Mouse (Mus musculus): ENCODE results near the gene Oas1d. TPM values are rescaled to one million over a fixed set of nuclear protein-coding genes. Genes with fewer than 3 reads are reported as not detected.
"Not testable (repeated sequence)": the region's sequence is repeated elsewhere in the genome, so short reads cannot be mapped to it uniquely, and the experiment has no call there.

The Oas1d gene
- total and polyA plus RNA-seq, 2 experiments, result not detected

DNA sequence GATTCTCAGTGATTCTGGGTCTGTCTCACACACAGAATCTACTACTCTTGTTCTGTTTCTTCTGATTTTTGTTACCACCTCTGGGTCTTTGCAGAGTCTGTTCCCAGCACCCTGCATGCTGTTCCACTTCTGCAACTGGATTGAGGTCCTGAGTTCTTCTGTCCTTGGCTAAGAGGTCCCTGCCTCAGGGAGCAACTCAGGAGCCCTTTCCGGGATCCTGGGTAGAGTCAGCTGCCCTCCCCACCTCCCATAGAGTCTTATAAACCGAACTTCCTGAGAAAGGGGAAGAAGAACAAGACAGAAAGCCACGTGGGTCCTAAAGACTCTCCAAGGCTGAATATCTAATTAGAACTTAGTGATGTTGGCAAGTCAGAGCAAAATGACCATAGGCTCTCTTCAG, 23.3 kb upstream of the Oas1d start:
- WGBS, result 55% methylated on average over 3 of the region's 3 CpGs
- Histone ChIP-seq H3K36me3 (ENCODE audit: control insufficient read depth, insufficient read depth, low read length) (no peaks in the 10 kb centered on the region), H3K79me2 (ENCODE audit: control insufficient read depth, insufficient read depth, low read length) (no peaks in the 10 kb centered on the region), H3K9ac (ENCODE audit: low read depth, low read length) (no peak overlapping the region), H3K27ac (replicated peaks; ENCODE audit: insufficient read depth, low read depth, low read length) (no peak overlapping the region), H3K4me3 (ENCODE audit: insufficient read depth, low read depth, low read length) (no peak overlapping the region), H3K4me1 (ENCODE audit: control insufficient read depth, insufficient read depth, low read length) (no peaks in the 10 kb centered on the region), H3K27me3 (ENCODE audit: control insufficient read depth, insufficient read depth, low read length) (no peaks in the 10 kb centered on the region; the same call in 1 of the 2 replicates)
- TF ChIP-seq CTCF (IDR thresholded peaks at IDR 0.05; ENCODE audit: low read depth, low read length) (no peak), POLR2A (IDR thresholded peaks at IDR 0.05; ENCODE audit: extremely low read depth, insufficient read depth, low read length) (no peak)
- no peak for DNase-seq (ENCODE audit: extremely low read depth, low read depth, low spot score)

DNA sequence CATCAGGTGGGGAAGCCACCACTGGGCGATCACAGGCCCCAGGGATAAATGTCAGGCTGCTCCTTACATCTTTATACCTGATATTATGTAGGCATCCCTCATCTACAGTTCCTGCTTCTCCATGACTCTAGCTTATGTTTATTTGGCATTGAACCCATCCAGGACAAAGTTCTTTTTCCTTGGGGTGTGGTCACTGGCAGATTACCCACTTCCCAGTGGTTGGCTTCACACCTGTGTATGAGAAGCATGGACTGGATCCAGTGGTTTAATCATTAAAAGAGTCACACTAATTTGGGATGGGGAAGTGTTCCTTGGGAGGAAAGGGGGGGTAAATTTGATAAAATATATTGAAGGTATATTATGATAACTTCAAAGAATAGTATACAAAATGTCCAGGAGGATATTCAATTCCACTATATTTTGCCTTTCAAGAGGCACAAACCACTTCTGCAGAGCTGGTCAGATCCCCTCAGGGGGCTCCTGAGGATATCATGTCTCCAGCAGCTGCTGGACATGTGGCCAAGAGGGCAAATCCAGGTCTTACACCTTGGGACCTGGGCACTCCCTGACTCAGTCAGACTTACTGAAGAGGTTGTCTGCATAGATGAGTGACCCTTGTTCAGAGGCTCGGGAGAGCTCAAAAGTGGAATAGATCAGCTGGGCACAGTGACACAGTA, 22.6 kb upstream of the Oas1d start:
- peak; percentile 39 for DNase-seq (ENCODE audit: extremely low read depth, low read depth, low spot score)
- not testable (repeated sequence) for H3K79me2 ChIP-seq (ENCODE audit: control insufficient read depth, insufficient read depth, low read length); H3K4me1 ChIP-seq (ENCODE audit: control insufficient read depth, insufficient read depth, low read length); H3K4me3 ChIP-seq (ENCODE audit: insufficient read depth, low read depth, low read length); H3K27ac ChIP-seq (replicated peaks; ENCODE audit: insufficient read depth, low read depth, low read length); H3K9ac ChIP-seq (ENCODE audit: low read depth, low read length); H3K27me3 ChIP-seq (ENCODE audit: control insufficient read depth, insufficient read depth, low read length); H3K36me3 ChIP-seq (ENCODE audit: control insufficient read depth, insufficient read depth, low read length)
- WGBS, result 83% methylated on average over 2 of the region's 2 CpGs

DNA sequence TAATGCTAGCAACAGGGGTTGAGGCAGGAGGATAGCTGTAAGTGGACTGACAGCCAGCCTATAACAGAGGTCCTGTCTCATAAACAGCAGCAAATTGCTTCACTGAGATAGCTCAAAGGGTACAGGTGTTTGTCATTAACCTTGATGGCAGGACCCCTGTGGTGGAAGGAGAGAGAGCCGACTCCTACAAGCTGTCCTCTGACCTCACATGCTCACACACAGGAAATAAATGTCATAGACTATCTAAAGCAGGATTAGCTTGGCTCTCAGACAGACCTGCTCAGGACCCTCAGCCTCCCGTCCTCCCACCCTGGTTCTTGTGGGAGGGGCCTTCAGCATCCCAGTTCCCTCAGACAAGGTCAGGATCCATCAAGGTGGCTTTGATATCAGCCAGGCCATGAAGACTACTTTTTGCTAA, 22.1 kb upstream of the Oas1d start:
- Histone ChIP-seq H3K4me1 (ENCODE audit: control insufficient read depth, insufficient read depth, low read length) (no peaks in the 10 kb centered on the region), H3K79me2 (ENCODE audit: control insufficient read depth, insufficient read depth, low read length) (no peaks in the 10 kb centered on the region), H3K9ac (ENCODE audit: low read depth, low read length) (no peak overlapping the region), H3K36me3 (ENCODE audit: control insufficient read depth, insufficient read depth, low read length) (no peaks in the 10 kb centered on the region), H3K27ac (replicated peaks; ENCODE audit: insufficient read depth, low read depth, low read length) (no peak overlapping the region), H3K4me3 (ENCODE audit: insufficient read depth, low read depth, low read length) (no peak overlapping the region), H3K27me3 (ENCODE audit: control insufficient read depth, insufficient read depth, low read length) (no peaks in the 10 kb centered on the region)
- WGBS, result 79% methylated on average over 2 of the region's 2 CpGs
- TF ChIP-seq POLR2A (IDR thresholded peaks at IDR 0.05; ENCODE audit: extremely low read depth, insufficient read depth, low read length), result no peak
- TF ChIP-seq CTCF (IDR thresholded peaks at IDR 0.05; ENCODE audit: low read depth, low read length), result no peak
- DNase-seq (ENCODE audit: extremely low read depth, low read depth, low spot score), result no peak

DNA sequence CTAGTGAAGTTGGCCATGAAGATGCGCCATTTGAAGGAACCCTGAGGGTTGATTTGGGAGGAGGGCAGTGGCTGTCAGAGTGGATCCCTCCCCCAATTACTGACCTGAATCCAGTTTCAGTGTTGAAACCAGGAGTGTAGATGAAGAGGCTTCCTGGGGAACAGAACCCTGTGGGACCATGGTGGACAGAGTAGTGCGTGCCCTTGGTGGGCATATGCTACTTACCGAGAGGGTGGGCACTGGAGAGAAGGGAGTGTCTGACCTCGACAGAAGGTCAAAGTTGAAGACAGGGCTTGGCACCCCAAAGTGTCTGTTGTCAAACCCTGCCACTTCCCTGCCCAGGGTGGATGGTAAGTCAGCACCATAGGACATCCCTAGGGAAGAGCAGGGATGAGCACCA, 20.5 kb upstream of the Oas1d start:
- DNase-seq (ENCODE audit: extremely low read depth, low read depth, low spot score); H3K27ac ChIP-seq (replicated peaks; ENCODE audit: insufficient read depth, low read depth, low read length); H3K36me3 ChIP-seq (ENCODE audit: control insufficient read depth, insufficient read depth, low read length); H3K27me3 ChIP-seq (ENCODE audit: control insufficient read depth, insufficient read depth, low read length); H3K79me2 ChIP-seq (ENCODE audit: control insufficient read depth, insufficient read depth, low read length); H3K9ac ChIP-seq (ENCODE audit: low read depth, low read length); H3K4me3 ChIP-seq (ENCODE audit: insufficient read depth, low read depth, low read length); H3K4me1 ChIP-seq (ENCODE audit: control insufficient read depth, insufficient read depth, low read length): not testable (repeated sequence)
- 89% methylated on average over 4 of the region's 4 CpGs for WGBS

DNA sequence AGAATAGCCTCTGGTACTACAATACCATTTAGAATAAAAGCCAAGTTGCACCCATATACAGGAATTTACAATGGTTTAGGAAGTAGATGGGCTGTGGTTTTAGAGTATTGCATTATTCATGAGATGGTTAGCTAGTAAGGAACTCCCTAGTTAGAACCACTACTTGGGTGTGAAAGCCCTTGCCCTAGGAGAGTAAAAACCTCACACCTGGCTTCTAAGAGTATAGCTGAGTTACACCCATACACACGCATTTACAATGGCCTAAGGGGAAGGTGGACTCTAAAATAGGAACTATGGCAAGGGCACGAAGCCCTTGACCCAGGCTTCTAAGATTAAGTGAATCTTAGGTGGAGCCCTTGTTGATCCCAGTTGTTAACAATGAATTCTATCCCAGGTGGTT, 19.6 kb upstream of the Oas1d start:
- H3K27ac ChIP-seq (replicated peaks; ENCODE audit: insufficient read depth, low read depth, low read length); H3K27me3 ChIP-seq (ENCODE audit: control insufficient read depth, insufficient read depth, low read length); H3K36me3 ChIP-seq (ENCODE audit: control insufficient read depth, insufficient read depth, low read length); DNase-seq (ENCODE audit: extremely low read depth, low read depth, low spot score); H3K4me3 ChIP-seq (ENCODE audit: insufficient read depth, low read depth, low read length); H3K79me2 ChIP-seq (ENCODE audit: control insufficient read depth, insufficient read depth, low read length); H3K9ac ChIP-seq (ENCODE audit: low read depth, low read length); H3K4me1 ChIP-seq (ENCODE audit: control insufficient read depth, insufficient read depth, low read length): not testable (repeated sequence)
- WGBS, result 55% methylated on average over 2 of the region's 2 CpGs

DNA sequence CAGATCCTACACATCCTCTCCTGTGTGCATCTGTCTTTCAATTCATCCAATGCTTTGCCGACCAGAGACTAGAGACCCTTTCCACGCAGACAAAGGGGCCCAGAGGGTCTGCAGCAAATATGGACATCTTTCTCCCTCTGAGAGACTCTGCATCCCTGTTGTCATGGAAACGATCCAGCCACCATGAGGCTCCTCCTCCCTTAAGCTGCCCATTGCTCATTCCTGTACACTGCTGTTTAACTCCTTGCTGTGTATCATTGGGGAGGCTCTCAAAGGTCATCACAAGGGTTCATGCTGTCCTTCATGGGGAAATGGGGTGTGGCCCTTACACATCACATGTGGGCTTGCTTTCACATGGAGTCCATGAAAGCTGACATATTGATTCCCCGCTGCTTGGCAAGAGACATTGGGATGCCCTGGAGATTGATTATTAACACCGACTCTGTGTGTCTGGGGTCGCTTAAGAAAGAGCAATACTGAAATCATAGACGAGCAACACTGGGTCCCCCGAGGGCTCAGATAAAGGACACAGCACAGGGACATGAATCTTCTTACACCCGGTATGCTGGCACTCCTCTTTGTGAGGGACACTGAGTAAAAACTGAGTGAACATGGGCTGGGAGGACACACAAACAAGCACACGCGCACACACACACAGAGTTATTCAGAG, 19.0 kb upstream of the Oas1d start:
- no peaks in the 10 kb centered on the region for H3K4me1 ChIP-seq (ENCODE audit: control insufficient read depth, insufficient read depth, low read length)
- no peak overlapping the region for H3K4me3 ChIP-seq (ENCODE audit: insufficient read depth, low read depth, low read length)
- TF ChIP-seq POLR2A (IDR thresholded peaks at IDR 0.05; ENCODE audit: extremely low read depth, insufficient read depth, low read length) (no peak), CTCF (IDR thresholded peaks at IDR 0.05; ENCODE audit: low read depth, low read length) (no peak)
- H3K79me2 ChIP-seq (ENCODE audit: control insufficient read depth, insufficient read depth, low read length), result no peaks in the 10 kb centered on the region
- H3K27ac ChIP-seq (replicated peaks; ENCODE audit: insufficient read depth, low read depth, low read length), result no peak overlapping the region
- 82% methylated on average over 11 of the region's 11 CpGs for WGBS
- no peaks in the 10 kb centered on the region for H3K27me3 ChIP-seq (ENCODE audit: control insufficient read depth, insufficient read depth, low read length)
- H3K9ac ChIP-seq (ENCODE audit: low read depth, low read length), result no peak overlapping the region
- no peak for DNase-seq (ENCODE audit: extremely low read depth, low read depth, low spot score)
- H3K36me3 ChIP-seq (ENCODE audit: control insufficient read depth, insufficient read depth, low read length), result 0 out of 2 replicates have a peak, but pooled peaks cover under 1% of the 10 kb centered on the region
